Mouse (Mus musculus) heart, postnatal 14 days (tissue): ENCODE measurements around the gene Lypd5. TPM values are rescaled to one million over a fixed set of nuclear protein-coding genes. Genes with fewer than 3 reads are reported as not detected.

Experiments
- microRNA-seq, 2 experiments: library from miRNA; unstranded; fragments of <30 nt; microRNA quantifications; one replicate each; pipeline ENCODE4 v1.2.0; 2021 to 2022
- total RNA-seq, 2 experiments: library from RNA; stranded (reverse); gene quantifications; 2 replicates each; pipeline ENCODE4 v1.2.3; 2021

The Lypd5 gene
- total RNA-seq, 2 experiments from 2014 or later, result not detected

Small RNA genes within 50 kb of the gene (microRNA-seq; reads per million reads assigned to microRNA genes)
- gene Gm27592, result 0 reads per million in 2 experiments

Other genes starting within 250 kb of the Lypd5 start
- gene Zfp112, start 236.9 kb upstream of the Lypd5 start, total RNA-seq, result 1 to 10 TPM; 3.1 to 5.1 TPM
- 1 to 10 TPM; 6.7 to 6.8 TPM for gene Zfp235, start 215.0 kb upstream of the Lypd5 start, total RNA-seq
- gene Zfp114, start 174.1 kb upstream of the Lypd5 start, total RNA-seq, result under 1 TPM; 0.12 to 0.15 TPM
- gene Zfp111, start 137.8 kb upstream of the Lypd5 start, total RNA-seq, result 1 to 10 TPM; 4.0 to 5.0 TPM
- 1 to 10 TPM; 1.9 to 2.1 TPM for gene Zfp109, start 111.6 kb upstream of the Lypd5 start, total RNA-seq
- 1 to 10 TPM; 1.8 to 1.9 TPM for gene Zfp108, start 94.4 kb upstream of the Lypd5 start, total RNA-seq
- gene Zfp93, start 78.8 kb upstream of the Lypd5 start, total RNA-seq, result 1 to 10 TPM; 3.1 to 4.9 TPM
- 1 to 10 TPM; 3.3 to 4.0 TPM for gene Zfp61, start 48.0 kb upstream of the Lypd5 start, total RNA-seq
- gene Zfp94, start 32.5 kb upstream of the Lypd5 start, total RNA-seq, result 1 to 10 TPM; 1.7 to 2.1 TPM
- gene Tescl, start 15.3 kb upstream of the Lypd5 start, total RNA-seq, result not detected
- 1 to 10 TPM; 1.0 to 3.3 TPM for gene Kcnn4, start 21.1 kb downstream of the Lypd5 start, total RNA-seq
- gene Smg9, start 50.4 kb downstream of the Lypd5 start, total RNA-seq, result 10 to 100 TPM in 1 of 2 experiments, 1 to 10 TPM in 1; 9.4 to 10.2 TPM
- gene Irgc1, start 103.1 kb downstream of the Lypd5 start, total RNA-seq, result not detected
- 1 to 10 TPM; 3.5 to 4.0 TPM for gene Plaur, start 113.3 kb downstream of the Lypd5 start, total RNA-seq
- gene Cadm4, start 132.8 kb downstream of the Lypd5 start, total RNA-seq, result 10 to 100 TPM; 14.3 to 14.7 TPM
- gene Zfp428, start 157.8 kb downstream of the Lypd5 start, total RNA-seq, result 10 to 100 TPM; 13.8 to 14.7 TPM
- gene AC161166.1, start 163.3 kb downstream of the Lypd5 start, total RNA-seq, result not detected
- gene Irgq, start 181.5 kb downstream of the Lypd5 start, total RNA-seq, result 10 to 100 TPM; 18.2 to 19.5 TPM
- not detected for gene Pinlyp, start 196.9 kb downstream of the Lypd5 start, total RNA-seq
- 10 to 100 TPM; 23.8 to 26.3 TPM for gene Xrcc1, start 197.1 kb downstream of the Lypd5 start, total RNA-seq
- gene Ethe1, start 238.3 kb downstream of the Lypd5 start, total RNA-seq, result 10 to 100 TPM; 29.8 to 30.1 TPM
- under 1 TPM; 0.12 TPM for gene Zfp575, start 238.4 kb downstream of the Lypd5 start, total RNA-seq